Mouse (Mus musculus) embryonic fibroblast, embryonic 13.5 days (primary cell): ENCODE data around the gene Pipox.

Source experiments
- CTCF ChIP-seq: IDR thresholded peaks from 2 replicates; pipeline ENCODE4 v1.5.1; 2011; ENCODE audit warnings: mild to moderate bottlenecking, control low read depth, low read length, moderate library complexity, borderline replicate concordance; ENCODE audit not compliant: insufficient read depth
- POLR2A ChIP-seq: IDR thresholded peaks from 2 replicates; pipeline ENCODE4 v1.6.1; 2011; ENCODE audit warnings: low read depth, mild to moderate bottlenecking, control low read depth, low read length, moderate library complexity

GRCm38 (mm10) chr11:77896820-77897805 is 3.2 kb upstream of the Pipox start:
- no peak for TF ChIP-seq CTCF
- TF ChIP-seq POLR2A: no peak
